Mouse (Mus musculus) liver, embryonic 11.5 days (tissue): ENCODE results near the gene Wfikkn1. TPM values are rescaled to one million over a fixed set of nuclear protein-coding genes. Genes with fewer than 3 reads are reported as not detected.

Experiments used
- ATAC-seq: fragments of 200-750 bp; cut with Nextera tagmentation; replicated peaks from 2 replicates; pipeline ENCODE4 v1.8.0; 2017; ENCODE audit warnings: moderate number of reproducible peaks, mild to moderate bottlenecking, moderate TSS enrichment, moderate library complexity; ENCODE audit not compliant: low FRiP score
- DNase-seq: peaks from one replicate; pipeline ENCODE4 v3.0.0-alpha.2; 2017; ENCODE audit warnings: low spot score
- H3K27ac ChIP-seq: fragments of 300-500 bp; sonication (generic); 2 replicates; pipeline ENCODE4 v1.5.1; 2014; ENCODE audit warnings: mild to moderate bottlenecking, low read depth, low read length, control low read depth
- H3K27me3 ChIP-seq: fragments of 300-500 bp; sonication (generic); replicated peaks from 2 replicates; pipeline ENCODE4 v1.6.1; 2014; ENCODE audit warnings: low read length, mixed read lengths; ENCODE audit not compliant: control insufficient read depth, insufficient read depth
- H3K36me3 ChIP-seq: fragments of 300-500 bp; sonication (generic); 2 replicates; pipeline ENCODE4 v1.6.1; 2014; ENCODE audit warnings: mild to moderate bottlenecking, low read length, moderate library complexity, mixed read lengths; ENCODE audit not compliant: control insufficient read depth, insufficient read depth
- H3K4me1 ChIP-seq: fragments of 300-500 bp; sonication (generic); replicated peaks from 2 replicates; pipeline ENCODE4 v1.6.1; 2014; ENCODE audit warnings: low read length, mixed read lengths; ENCODE audit not compliant: control insufficient read depth, insufficient read depth
- H3K4me2 ChIP-seq: fragments of 300-500 bp; sonication (generic); 2 replicates; pipeline ENCODE4 v1.6.1; 2014; ENCODE audit warnings: mild to moderate bottlenecking, control low read depth, moderate library complexity
- H3K4me3 ChIP-seq: fragments of 300-500 bp; sonication (generic); 2 replicates; pipeline ENCODE4 v1.5.1; 2014; ENCODE audit warnings: low read depth, low read length, control low read depth
- H3K9ac ChIP-seq: fragments of 300-500 bp; sonication (generic); 2 replicates; pipeline ENCODE4 v1.6.1; 2014; ENCODE audit warnings: low read depth, low read length, control low read depth
- H3K9me3 ChIP-seq: fragments of 300-500 bp; sonication (generic); 2 replicates; pipeline ENCODE4 v1.6.1; 2016; ENCODE audit warnings: low read length, inconsistent platforms, mixed read lengths; ENCODE audit not compliant: control insufficient read depth
- WGBS: fragments of 180-500 bp; shearing (Covaris S2); extraction: QIAGEN DNeasy Blood & Tissue Kit; methylation state at CpG from one replicate; pipeline ENCODE4 v1.1.7; 2014; 5-methylcytosine and 5-hydroxymethylcytosine counted together
- polyA plus RNA-seq: library from polyadenylated mRNA; unstranded; fragments of >200 nt; fragmentation: Nextera tagmentation; extraction: Ambion mirVana; gene quantifications from 2 replicates; pipeline ENCODE4 v1.2.1, GENCODE M21; 2014

Wfikkn1 gene
- 2.1 and 2.4 TPM in 2 replicates for polyA plus RNA-seq

GRCm38 (mm10) chr17:25880196-25880910 is at the start of gene Wfikkn1:
Gene Wfikkn1, minus strand, starts transcription at chr17:25880858.
- Histone ChIP-seq H3K4me1 (peaks cover 44% of the 10 kb centered on the region), H3K27ac (peak within 1 kb of the TSS; percentile 62), H3K36me3 (peaks cover 17% of the 10 kb centered on the region), H3K4me2 (peak within 1 kb of the TSS; percentile 19; the same call in 1 of the 2 replicates), H3K9ac (no peak within 1 kb of the TSS), H3K9me3 (no peaks in the 10 kb centered on the region), H3K4me3 (no peak within 1 kb of the TSS), H3K27me3 (no peaks in the 10 kb centered on the region)
- ATAC-seq (no peak; the same call in 1 of the 2 replicates), DNase-seq (no peak)
- 63% methylated on average over 5 of the region's 5 CpGs for WGBS

- H3K4me3 ChIP-seq = no peak overlapping the region
- no peaks in the 10 kb centered on the region for H3K27me3 ChIP-seq
- peaks cover 40% of the 10 kb centered on the region for H3K36me3 ChIP-seq
- H3K4me1 ChIP-seq = 0 out of 2 replicates have a peak, but pooled peaks cover 5% of the 10 kb centered on the region
- H3K9me3 ChIP-seq = no peaks in the 10 kb centered on the region
- H3K27ac ChIP-seq = no peak overlapping the region
- WGBS = 77% methylated on average over 2 of the region's 2 CpGs
- H3K9ac ChIP-seq = no peak overlapping the region
- DNase-seq = no peak
- no peak overlapping the region for H3K4me2 ChIP-seq
- no peak for ATAC-seq
These were observed 44.7 kb upstream of the Wfikkn1 start for GRCm38 (mm10) chr17:25925348-25925747.

- H3K4me1 ChIP-seq = peaks cover 16% of the 10 kb centered on the region
- H3K27ac ChIP-seq = no peak overlapping the region
- H3K4me3 ChIP-seq = no peak overlapping the region
- WGBS = 80% methylated on average over 5 of the region's 5 CpGs
- DNase-seq (no peak), ATAC-seq (no peak)
- no peaks in the 10 kb centered on the region for H3K9me3 ChIP-seq
- H3K27me3 ChIP-seq = no peaks in the 10 kb centered on the region
- H3K36me3 ChIP-seq = peaks cover 15% of the 10 kb centered on the region
- H3K4me2 ChIP-seq = no peak overlapping the region
- no peak overlapping the region for H3K9ac ChIP-seq
These were observed 41.5 kb upstream of the Wfikkn1 start for GRCm38 (mm10) chr17:25922120-25922519.

GRCm38 (mm10) chr17:25919786-25920642 is 39.4 kb upstream of the Wfikkn1 start:
- peak overlapping the region; percentile 85 for H3K4me2 ChIP-seq
- DNase-seq (peak; percentile 100), ATAC-seq (peak; percentile 95)
- peak overlapping the region; percentile 68 for H3K9ac ChIP-seq
- peak overlapping the region; percentile 91 for H3K27ac ChIP-seq
- peak overlapping the region; percentile 93 for H3K4me3 ChIP-seq
- WGBS = under 1% methylated on average over 31 of the region's 40 CpGs
- H3K36me3 ChIP-seq = no peaks in the 10 kb centered on the region
- no peaks in the 10 kb centered on the region for H3K27me3 ChIP-seq
- peaks cover 16% of the 10 kb centered on the region for H3K4me1 ChIP-seq
- no peaks in the 10 kb centered on the region for H3K9me3 ChIP-seq

GRCm38 (mm10) chr17:25919144-25919785 is 38.6 kb upstream of the Wfikkn1 start, which contains the start of gene Rab40c:
Gene Rab40c, minus strand, starts transcription at chr17:25919727.
- H3K27ac ChIP-seq = peak within 1 kb of the TSS; percentile 91
- no peaks in the 10 kb centered on the region for H3K36me3 ChIP-seq
- DNase-seq (peak; percentile 54), ATAC-seq (no peak)
- H3K9ac ChIP-seq = peak within 1 kb of the TSS; percentile 88
- no peaks in the 10 kb centered on the region for H3K9me3 ChIP-seq
- H3K27me3 ChIP-seq = no peaks in the 10 kb centered on the region
- peak within 1 kb of the TSS; percentile 97 for H3K4me2 ChIP-seq
- H3K4me1 ChIP-seq = peaks cover 22% of the 10 kb centered on the region
- H3K4me3 ChIP-seq = peak within 1 kb of the TSS; percentile 93
- 1% methylated on average over 55 of the region's 78 CpGs for WGBS

GRCm38 (mm10) chr17:25918037-25918750 is 37.5 kb upstream of the Wfikkn1 start:
- Histone ChIP-seq H3K27ac (no peak overlapping the region), H3K36me3 (0 out of 2 replicates have a peak, but pooled peaks cover 2% of the 10 kb centered on the region), H3K27me3 (no peaks in the 10 kb centered on the region), H3K9ac (peak overlapping the region; percentile 88), H3K9me3 (no peaks in the 10 kb centered on the region), H3K4me2 (peak overlapping the region; percentile 97), H3K4me3 (peak overlapping the region; percentile 93), H3K4me1 (peaks cover 32% of the 10 kb centered on the region)
- DNase-seq (no peak), ATAC-seq (no peak)
- WGBS = 83% methylated on average over 9 of the region's 9 CpGs

- Histone ChIP-seq H3K36me3 (0 out of 2 replicates have a peak, but pooled peaks cover 2% of the 10 kb centered on the region), H3K4me1 (peaks cover 32% of the 10 kb centered on the region), H3K27me3 (no peaks in the 10 kb centered on the region), H3K9ac (no peak overlapping the region), H3K9me3 (no peaks in the 10 kb centered on the region), H3K27ac (no peak overlapping the region), H3K4me2 (no peak overlapping the region), H3K4me3 (no peak overlapping the region)
- DNase-seq (no peak), ATAC-seq (no peak)
- WGBS = 77% methylated on average over 8 of the region's 8 CpGs
These were observed 36.4 kb upstream of the Wfikkn1 start for GRCm38 (mm10) chr17:25916931-25917647.
